18 mouse cellular contexts compared by ENCODE assay signal in genomic region chr2:135958453-135958852, GRCm38 (mm10).
A peak's percentile ranks its signal among the peaks of the same experiment; 100 is the strongest.
DNase-seq lines count a peak whose midpoint lies in the region; ATAC-seq lines count a peak whose summit lies in the region.
"Had no signal": no experiment of that assay in that cellular context is flagged by ENCODE, and none has a peak within 500 bp of the region (broad histone marks: within the 10 kb centered on the region; RNA-seq: fewer than 3 reads in every experiment).

No protein-coding gene starts in this region.

- DNase-seq in frontal cortex, postnatal 25 days (ENCODE audit: low spot score in 2 of 2), result no peak
- DNase-seq in intestine, embryonic 14.5 days (ENCODE audit: low spot score), result peak; percentile 38
- DNase-seq in right cerebral cortex, adult 18-20 months, result peak; percentile 26
- DNase-seq in right cerebral cortex, postnatal 36 days (ENCODE audit: low spot score in 2 of 2), result no peak
- DNase-seq: gastrocnemius, postnatal 25 days had no signal

- no peaks in the 10 kb centered on the region for H3K9me3 ChIP-seq in intestine, embryonic 14.5 days (ENCODE audit: control insufficient read depth, low read length)
- no peaks in the 10 kb centered on the region for H3K9me3 ChIP-seq in intestine, embryonic 15.5 days
- H3K9me3 ChIP-seq: embryonic facial prominence, embryonic 10.5 days; embryonic facial prominence, embryonic 13.5 days; forebrain, embryonic 13.5 days; heart, embryonic 10.5 days; hindbrain, embryonic 12.5 days; hindbrain, embryonic 15.5 days had no signal

- H3K4me2 ChIP-seq in intestine, embryonic 14.5 days (ENCODE audit: low read length), result no peak overlapping the region
- no peak overlapping the region for H3K4me2 ChIP-seq in intestine, embryonic 15.5 days (replicated peaks)
- H3K4me2 ChIP-seq: forebrain, embryonic 13.5 days; hindbrain, embryonic 12.5 days; hindbrain, embryonic 15.5 days had no signal

- no peaks in the 10 kb centered on the region for H3K36me3 ChIP-seq in intestine, embryonic 14.5 days (ENCODE audit: control insufficient read depth, insufficient read depth, low read length)
- H3K36me3 ChIP-seq in intestine, embryonic 15.5 days, result no peaks in the 10 kb centered on the region
- H3K36me3 ChIP-seq: embryonic facial prominence, embryonic 10.5 days; G1E had no signal

- no peak overlapping the region for H3K27ac ChIP-seq in intestine, embryonic 14.5 days (ENCODE audit: low read depth)
- no peak overlapping the region for H3K27ac ChIP-seq in intestine, embryonic 15.5 days
- H3K27ac ChIP-seq: embryonic facial prominence, embryonic 10.5 days; embryonic facial prominence, embryonic 13.5 days; forebrain, embryonic 13.5 days; heart, adult 2 months; heart, embryonic 10.5 days; hindbrain, embryonic 12.5 days; hindbrain, embryonic 15.5 days had no signal

- H3K4me3 ChIP-seq in intestine, embryonic 14.5 days (ENCODE audit: low read depth, low read length), result no peak overlapping the region
- H3K4me3 ChIP-seq in intestine, embryonic 15.5 days (replicated peaks), result no peak overlapping the region
- H3K4me3 ChIP-seq: embryonic facial prominence, embryonic 10.5 days; erythroblast, embryonic 14.5 days; forebrain, embryonic 13.5 days; heart, adult 2 months; heart, embryonic 10.5 days; hindbrain, embryonic 12.5 days; hindbrain, embryonic 15.5 days had no signal

- H3K4me1 ChIP-seq in intestine, embryonic 14.5 days (replicated peaks; ENCODE audit: control insufficient read depth, insufficient read depth, low read length), result 0 out of 2 replicates have a peak, but pooled peaks cover 4% of the 10 kb centered on the region
- 0 out of 2 replicates have a peak, but pooled peaks cover 2% of the 10 kb centered on the region for H3K4me1 ChIP-seq in intestine, embryonic 15.5 days (replicated peaks)
- H3K4me1 ChIP-seq: embryonic facial prominence, embryonic 10.5 days; hindbrain, embryonic 12.5 days; hindbrain, embryonic 15.5 days had no signal

- WGBS in intestine, embryonic 14.5 days, result 89% methylated on average over 17 of the region's 17 CpGs
- 91% methylated on average over 17 of the region's 17 CpGs for WGBS in intestine, embryonic 15.5 days

- no peak overlapping the region for H3K9ac ChIP-seq in intestine, embryonic 14.5 days (ENCODE audit: low read length)
- no peak overlapping the region for H3K9ac ChIP-seq in intestine, embryonic 15.5 days
- H3K9ac ChIP-seq: embryonic facial prominence, embryonic 13.5 days; forebrain, embryonic 13.5 days; hindbrain, embryonic 12.5 days; hindbrain, embryonic 15.5 days had no signal

- no peaks in the 10 kb centered on the region for H3K27me3 ChIP-seq in intestine, embryonic 14.5 days (replicated peaks; ENCODE audit: control insufficient read depth, insufficient read depth, low read length)
- 0 out of 2 replicates have a peak, but pooled peaks cover 8% of the 10 kb centered on the region for H3K27me3 ChIP-seq in intestine, embryonic 15.5 days (replicated peaks)
- H3K27me3 ChIP-seq: CH12.LX; embryonic facial prominence, embryonic 13.5 days; forebrain, embryonic 13.5 days; hindbrain, embryonic 12.5 days; hindbrain, embryonic 15.5 days; Patski had no signal

- peak; percentile 68 for ATAC-seq in frontal cortex, adult (ENCODE audit: low TSS enrichment)
- ATAC-seq in intestine, embryonic 14.5 days (replicated peaks; ENCODE audit: low FRiP score, low TSS enrichment, low read depth), result no peak
- no peak for ATAC-seq in intestine, embryonic 15.5 days

Comparison
In these comparisons a context has a peak if more than half of its experiments do, and no peak if none do; other contexts are left out.
1. DNase-seq: peak in intestine, embryonic 14.5 days (single experiment) and right cerebral cortex, adult 18-20 months (single experiment); none in frontal cortex, postnatal 25 days (0 of 2) and right cerebral cortex, postnatal 36 days (0 of 2).